Mouse (Mus musculus) MN1 (cell line): Measurements from ENCODE around the gene Uvrag.

Source experiments
- DNase-seq: peaks from one replicate; pipeline ENCODE4 v3.0.0-alpha.2; 2016; ENCODE audit warnings: low spot score

Gene Uvrag

GRCm38 (mm10) chr7:98848899-98849640, 291.9 kb downstream of the Uvrag start:
- no peak for DNase-seq

DNA sequence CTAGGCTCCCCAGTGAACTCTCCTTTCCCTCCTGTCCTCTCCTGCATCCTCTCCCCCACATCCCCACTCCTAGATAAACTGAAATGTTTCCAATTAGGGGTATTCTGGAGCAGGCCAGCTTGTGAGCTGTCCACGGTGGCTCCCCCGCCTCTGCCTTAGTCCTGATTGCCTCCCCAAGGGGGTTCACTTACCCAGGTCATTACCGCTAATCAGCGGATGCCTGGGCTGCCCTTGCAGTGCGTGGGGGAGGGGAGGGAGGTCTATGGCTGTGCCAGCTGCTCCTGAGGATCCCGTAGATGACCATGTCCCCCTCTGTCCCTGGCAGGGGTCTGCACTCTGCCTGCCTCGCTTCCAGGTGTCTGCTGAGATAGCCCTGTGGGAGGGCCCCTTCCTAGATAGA, 297.3 kb downstream of the Uvrag start:
- DNase-seq = no peak

- no peak for DNase-seq
Measured at GRCm38 (mm10) chr7:98842997-98843396, 297.9 kb downstream of the Uvrag start.

DNA sequence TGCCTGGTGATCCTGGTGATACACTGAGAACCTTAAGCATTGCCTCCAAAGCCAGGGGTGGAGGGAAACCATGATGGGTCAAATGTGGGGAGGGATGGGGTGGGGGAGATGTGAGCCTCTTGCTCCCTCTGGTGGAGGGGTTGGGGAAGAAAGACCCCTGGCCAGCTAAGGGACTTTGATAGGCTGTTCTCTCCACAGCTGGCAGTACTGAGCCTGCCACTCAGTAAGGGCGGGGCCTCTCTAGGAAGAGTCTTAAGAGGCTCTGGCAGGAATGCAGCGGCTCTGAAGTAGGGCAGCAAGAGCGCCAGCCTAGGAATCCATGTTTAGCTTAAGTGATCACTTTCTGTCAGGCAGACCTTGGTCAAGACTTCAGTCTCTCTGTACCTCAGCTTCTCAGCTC, 299.1 kb downstream of the Uvrag start:
- DNase-seq = peak; percentile 26

DNA sequence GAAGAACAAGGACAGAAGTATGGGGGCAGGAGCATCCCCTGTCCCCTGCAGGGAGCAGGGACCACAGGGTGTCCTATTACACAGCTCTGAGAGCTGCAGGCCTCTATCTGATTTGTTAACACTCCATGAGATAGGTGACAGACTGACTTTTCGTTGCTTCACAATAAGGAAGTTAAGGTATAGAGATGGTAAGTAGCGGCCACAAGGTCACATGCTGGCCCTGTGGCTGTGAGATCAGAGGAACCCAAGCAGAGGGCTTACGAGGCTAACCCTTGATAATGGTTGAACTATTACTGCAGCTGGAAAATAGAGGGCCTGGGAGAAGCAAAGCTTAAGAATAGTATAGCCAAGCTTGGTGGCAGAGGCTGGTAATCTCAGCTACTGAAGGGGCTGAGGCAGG, 300.2 kb downstream of the Uvrag start:
- no peak for DNase-seq

DNA sequence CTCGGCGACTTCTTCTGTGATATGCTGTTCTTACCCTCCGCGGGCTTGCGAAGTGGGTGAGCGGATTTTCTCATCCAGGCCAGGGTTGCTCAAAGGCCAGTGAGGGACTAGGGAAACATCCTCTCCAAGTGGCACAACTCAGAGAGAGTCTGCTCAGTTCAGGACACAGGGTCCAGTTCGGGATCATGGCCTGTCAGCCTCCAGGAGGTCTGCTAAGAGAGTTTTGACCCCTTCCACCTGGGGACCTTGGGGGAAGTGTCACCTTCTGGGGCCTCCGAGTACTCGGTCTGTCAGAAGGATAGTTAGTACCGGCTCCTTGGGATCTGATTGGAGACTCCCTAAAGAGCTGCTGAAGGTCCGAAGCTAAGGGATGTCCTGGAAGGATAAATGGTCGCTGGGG, 301.6 kb downstream of the Uvrag start:
- DNase-seq = no peak

DNA sequence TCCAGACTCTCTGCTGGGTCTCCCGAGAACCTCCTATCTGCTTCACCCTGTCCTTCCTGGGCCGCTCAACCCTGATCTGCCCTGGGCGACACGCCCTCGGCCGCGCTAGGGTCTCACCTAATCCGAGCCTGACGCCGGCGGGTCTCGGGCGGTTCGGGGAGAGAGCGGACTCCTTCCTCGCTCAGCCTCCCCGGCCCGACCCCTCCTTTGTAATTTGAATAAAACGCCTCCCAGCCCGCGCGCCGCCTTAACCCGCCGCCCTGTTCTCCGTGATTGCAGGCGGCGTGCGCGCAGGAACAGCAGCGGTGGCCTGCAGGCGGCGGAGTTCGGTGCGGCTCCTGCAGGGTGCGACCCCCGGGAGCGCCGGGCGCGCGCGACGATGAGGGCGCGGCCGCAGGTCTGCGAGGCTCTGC, 302.2 kb downstream of the Uvrag start:
- peak; percentile 84 for DNase-seq

- DNase-seq = peak; percentile 92
Measured at GRCm38 (mm10) chr7:98837901-98838300, 303.0 kb downstream of the Uvrag start.

DNA sequence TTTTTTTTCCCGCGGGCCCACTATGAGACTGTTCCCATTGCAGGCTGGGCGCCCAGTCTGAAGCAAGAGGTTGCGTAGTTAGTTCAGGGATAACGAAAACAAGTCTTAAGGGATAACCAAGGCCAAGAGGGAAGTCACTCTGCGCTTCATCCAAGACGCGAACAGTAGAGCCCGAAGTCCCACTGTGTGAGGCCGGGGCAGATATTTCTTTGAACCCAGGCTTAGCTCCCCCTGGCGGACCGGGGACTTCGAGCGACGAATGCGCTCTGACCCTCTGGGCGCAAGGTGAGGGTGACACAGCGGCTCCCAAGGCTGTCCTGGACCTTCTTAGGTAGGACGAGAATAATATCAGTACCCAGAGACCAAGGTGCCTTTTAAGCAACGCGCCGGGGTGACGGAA, 304.3 kb downstream of the Uvrag start:
- DNase-seq = peak; percentile 55

GRCm38 (mm10) chr7:98835519-98836441, 305.2 kb downstream of the Uvrag start:
- peak; percentile 47 for DNase-seq
